9 mouse cellular contexts compared by ENCODE assay signal in genomic region chr9:122837680-122838079, GRCm38 (mm10). TPM values are rescaled to one million over a fixed set of nuclear protein-coding genes. Genes with fewer than 3 reads are reported as not detected.
DNase-seq lines count a peak whose midpoint lies in the region; ATAC-seq lines count a peak whose summit lies in the region.
"Had no signal": no experiment of that assay in that cellular context is flagged by ENCODE, and none has a peak within 500 bp of the region (broad histone marks: within the 10 kb centered on the region; RNA-seq: fewer than 3 reads in every experiment).

No protein-coding gene starts in this region.

- H3K4me3 ChIP-seq in forebrain, embryonic 12.5 days (replicated peaks): no peak overlapping the region
- H3K4me3 ChIP-seq in kidney, embryonic 14.5 days (ENCODE audit: low read length): no peak overlapping the region

- no peaks in the 10 kb centered on the region for H3K9me3 ChIP-seq in forebrain, embryonic 12.5 days
- no peaks in the 10 kb centered on the region for H3K9me3 ChIP-seq in kidney, embryonic 14.5 days (ENCODE audit: control insufficient read depth, low read length)

- ATAC-seq in forebrain, embryonic 12.5 days (ENCODE audit: low FRiP score): no peak
- ATAC-seq in kidney, embryonic 14.5 days (ENCODE audit: low FRiP score, low TSS enrichment): 0 out of 2 replicates have a peak, but pooled peaks have one; percentile 60

- no peak overlapping the region for H3K27ac ChIP-seq in forebrain, embryonic 12.5 days
- no peak overlapping the region for H3K27ac ChIP-seq in kidney, embryonic 14.5 days (ENCODE audit: low read depth, low read length)

- 27% methylated on average over 16 of the region's 16 CpGs for WGBS in forebrain, embryonic 12.5 days
- WGBS in kidney, embryonic 14.5 days: 23% methylated on average over 16 of the region's 16 CpGs

- peaks cover 17% of the 10 kb centered on the region; the same call in 1 of the 2 replicates for H3K4me1 ChIP-seq in forebrain, embryonic 12.5 days
- H3K4me1 ChIP-seq in kidney, embryonic 14.5 days (ENCODE audit: control insufficient read depth, insufficient read depth, low read length): 0 out of 2 replicates have a peak, but pooled peaks cover 3% of the 10 kb centered on the region

- 0 out of 2 replicates have a peak, but pooled peaks cover 6% of the 10 kb centered on the region for H3K36me3 ChIP-seq in forebrain, embryonic 12.5 days (replicated peaks)
- H3K36me3 ChIP-seq in kidney, embryonic 14.5 days (ENCODE audit: control insufficient read depth, insufficient read depth, low read length): no peaks in the 10 kb centered on the region

- H3K9ac ChIP-seq in forebrain, embryonic 12.5 days: no peak overlapping the region; the same call in 1 of the 2 replicates
- H3K9ac ChIP-seq in kidney, embryonic 14.5 days (ENCODE audit: low read depth, low read length): 0 out of 2 replicates have a peak overlapping the region, but pooled peaks have one; percentile 18

- 0 out of 2 replicates have a peak overlapping the region, but pooled peaks have one; percentile 6 for H3K4me2 ChIP-seq in forebrain, embryonic 12.5 days
- H3K4me2 ChIP-seq in kidney, embryonic 14.5 days (replicated peaks; ENCODE audit: low read depth, low read length): no peak overlapping the region; the same call in 1 of the 2 replicates

- peak; percentile 21 to 43 for DNase-seq in layer of hippocampus, postnatal 10 days (ENCODE audit: low spot score in 2 of 2)
- DNase-seq in layer of hippocampus, adult 9-10 months (ENCODE audit: low spot score): no peak
- peak; percentile 47 for DNase-seq in adrenal gland, postnatal 25 days
- peak; percentile 83 for DNase-seq in lung, postnatal 36 days
- peak; percentile 19 for DNase-seq in thymus, postnatal 25 days
- DNase-seq in spleen, adult 18-20 months: no peak

- no peaks in the 10 kb centered on the region for H3K27me3 ChIP-seq in forebrain, embryonic 12.5 days
- H3K27me3 ChIP-seq in kidney, embryonic 14.5 days (ENCODE audit: control insufficient read depth, insufficient read depth, low read length): no peaks in the 10 kb centered on the region

RNA-seq across cellular contexts. Expression of gene Gm35549, which starts 6.2 kb away (rescaled TPM):
- not detected for total RNA-seq in layer of hippocampus, postnatal 10 days (2021)
- not detected in 2 replicates for total RNA-seq in adrenal gland, postnatal 25 days (2021)
- 0.34 TPM in 1 of 2 replicates, not detected in the other for polyA plus RNA-seq in forebrain, embryonic 12.5 days (2016; fragmentation: Nextera tagmentation; extraction: Ambion mirVana)
- 0.37 TPM in 2 replicates for polyA plus RNA-seq in kidney, embryonic 14.5 days (2014; fragmentation: Nextera tagmentation; extraction: Ambion mirVana)
- polyA plus RNA-seq: liver, embryonic 16.5 days had no signal

RNA-seq across cellular contexts. Expression of gene Zfp445, which starts 28.1 kb away (rescaled TPM):
- total RNA-seq in layer of hippocampus, postnatal 10 days (2021): 100 to 1,000 TPM; 166 to 178 TPM
- total RNA-seq in adrenal gland, postnatal 25 days (2021): 118 and 138 TPM in 2 replicates
- polyA plus RNA-seq in forebrain, embryonic 12.5 days (2016; fragmentation: Nextera tagmentation; extraction: Ambion mirVana): 121 and 122 TPM in 2 replicates
- polyA plus RNA-seq in kidney, embryonic 14.5 days (2014; fragmentation: Nextera tagmentation; extraction: Ambion mirVana): 28.2 and 66.0 TPM in 2 replicates

RNA-seq across cellular contexts. Expression of gene Tcaim, which starts 32.3 kb away (rescaled TPM):
- total RNA-seq in layer of hippocampus, postnatal 10 days (2021): 10 to 100 TPM; 12.6 to 14.9 TPM
- total RNA-seq in adrenal gland, postnatal 25 days (2021): 20.3 and 23.9 TPM in 2 replicates
- 7.4 and 7.7 TPM in 2 replicates for polyA plus RNA-seq in forebrain, embryonic 12.5 days (2016; fragmentation: Nextera tagmentation; extraction: Ambion mirVana)
- polyA plus RNA-seq in kidney, embryonic 14.5 days (2014; fragmentation: Nextera tagmentation; extraction: Ambion mirVana): 3.9 and 6.3 TPM in 2 replicates

RNA-seq across cellular contexts. Expression of gene Zkscan7, which starts 47.8 kb away (rescaled TPM):
- 1 to 10 TPM; 5.0 TPM for total RNA-seq in layer of hippocampus, postnatal 10 days (2021)
- total RNA-seq in adrenal gland, postnatal 25 days (2021): 10.0 and 14.8 TPM in 2 replicates
- polyA plus RNA-seq in forebrain, embryonic 12.5 days (2016; fragmentation: Nextera tagmentation; extraction: Ambion mirVana): 5.4 and 5.5 TPM in 2 replicates
- 3.3 and 3.6 TPM in 2 replicates for polyA plus RNA-seq in kidney, embryonic 14.5 days (2014; fragmentation: Nextera tagmentation; extraction: Ambion mirVana)

Comparison
In these comparisons a context has a peak if more than half of its experiments do, and no peak if none do; other contexts are left out.
1. DNase-seq: peak in layer of hippocampus, postnatal 10 days (2 of 2), adrenal gland, postnatal 25 days (single experiment), lung, postnatal 36 days (single experiment) and thymus, postnatal 25 days (single experiment); none in layer of hippocampus, adult 9-10 months (single experiment) and spleen, adult 18-20 months (0 of 2).